Comparison of ENCODE assay signal across 20 mouse cellular contexts in the genomic region with DNA sequence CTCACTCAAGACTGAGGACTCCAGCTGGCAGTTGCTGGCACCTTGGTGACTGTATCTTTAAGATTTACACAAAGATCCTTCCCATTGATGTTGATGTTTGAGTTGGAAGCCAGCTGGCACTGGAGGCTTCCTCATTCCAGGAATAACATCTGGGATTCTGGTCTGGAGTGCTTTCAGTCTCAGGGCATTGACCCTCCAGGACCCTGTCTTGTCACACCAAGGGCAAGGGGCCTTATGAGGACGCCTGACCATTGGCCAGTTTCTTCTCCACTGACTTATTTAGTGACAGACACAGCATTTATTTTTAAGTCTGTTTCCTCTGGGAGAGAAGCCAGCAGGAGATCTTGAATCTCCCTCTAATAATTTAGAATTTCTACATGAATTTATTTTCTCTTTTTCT.
DNase-seq lines count a peak whose midpoint lies in the region; ATAC-seq and TF ChIP-seq lines count a peak whose summit lies in the region.
"Had no signal": no experiment of that assay in that cellular context is flagged by ENCODE, and none has a peak within 500 bp of the region (broad histone marks: within the 10 kb centered on the region; RNA-seq: fewer than 3 reads in every experiment).

No protein-coding gene starts in this region.

- no peaks in the 10 kb centered on the region for H3K4me1 ChIP-seq in kidney, embryonic 16.5 days (ENCODE audit: insufficient read depth, low read length)
- H3K4me1 ChIP-seq: hindbrain, embryonic 13.5 days; intestine, embryonic 15.5 days; limb, embryonic 15.5 days; midbrain, embryonic 13.5 days had no signal

- intact Hi-C loops in left cerebral cortex, adult 2 months (cut with DNase I): loop anchor here (10.0 kb wide), 1 partner anchor 745 kb away; no protein-coding TSS in a partner anchor

- H3K4me3 ChIP-seq in kidney, embryonic 16.5 days (ENCODE audit: low read length): no peak overlapping the region
- H3K4me3 ChIP-seq in left cerebral cortex, adult 2 months: no peak overlapping the region
- H3K4me3 ChIP-seq: heart, embryonic 13.5 days; hindbrain, embryonic 13.5 days; intestine, embryonic 15.5 days; limb, embryonic 15.5 days; midbrain, embryonic 13.5 days; myocyte had no signal

- H3K4me2 ChIP-seq in kidney, embryonic 16.5 days (replicated peaks; ENCODE audit: low read depth, low read length): no peak overlapping the region
- H3K4me2 ChIP-seq: heart, embryonic 13.5 days; hindbrain, embryonic 13.5 days; intestine, embryonic 15.5 days; limb, embryonic 15.5 days; midbrain, embryonic 13.5 days had no signal

- H3K36me3 ChIP-seq in kidney, embryonic 16.5 days (ENCODE audit: insufficient read depth, low read length): no peaks in the 10 kb centered on the region
- H3K36me3 ChIP-seq: heart, embryonic 13.5 days; hindbrain, embryonic 13.5 days; intestine, embryonic 15.5 days; limb, embryonic 15.5 days; midbrain, embryonic 13.5 days had no signal

- ATAC-seq in kidney, embryonic 16.5 days (ENCODE audit: low FRiP score, low TSS enrichment): no peak
- ATAC-seq: intestine, embryonic 15.5 days; midbrain, embryonic 13.5 days had no signal

- WGBS in kidney, embryonic 16.5 days: 56% methylated on average over 1 of the region's 1 CpGs

- H3K27ac ChIP-seq in kidney, embryonic 16.5 days (ENCODE audit: low read length): no peak overlapping the region
- no peak overlapping the region for H3K27ac ChIP-seq in left cerebral cortex, adult 2 months
- H3K27ac ChIP-seq: heart, embryonic 13.5 days; hindbrain, embryonic 13.5 days; intestine, embryonic 15.5 days; limb, embryonic 15.5 days; macrophage; midbrain, embryonic 13.5 days had no signal

- no peak overlapping the region for H3K9ac ChIP-seq in kidney, embryonic 16.5 days (replicated peaks; ENCODE audit: low read length)
- H3K9ac ChIP-seq: heart, embryonic 13.5 days; hindbrain, embryonic 13.5 days; intestine, embryonic 15.5 days; limb, embryonic 15.5 days; midbrain, embryonic 13.5 days had no signal

- no peak for TF ChIP-seq CTCF in left cerebral cortex, adult 2 months (IDR thresholded peaks at IDR 0.05)

- H3K27me3 ChIP-seq in kidney, embryonic 16.5 days (ENCODE audit: insufficient read depth, low read length): no peaks in the 10 kb centered on the region
- H3K27me3 ChIP-seq: heart, embryonic 13.5 days; hindbrain, embryonic 13.5 days; intestine, embryonic 15.5 days; limb, embryonic 15.5 days; midbrain, embryonic 13.5 days had no signal

- no peaks in the 10 kb centered on the region for H3K9me3 ChIP-seq in kidney, embryonic 16.5 days (ENCODE audit: low read length)
- H3K9me3 ChIP-seq: heart, embryonic 13.5 days; hindbrain, embryonic 13.5 days; intestine, embryonic 15.5 days; limb, embryonic 15.5 days; midbrain, embryonic 13.5 days had no signal

- DNase-seq in kidney, adult 11 months: peak; percentile 31
- peak; percentile 21 for DNase-seq in adipocyte (ENCODE audit: low spot score)
- DNase-seq in kidney, postnatal 10 days: peak; percentile 63
- peak; percentile 46 for DNase-seq in lung, postnatal 14 days
- no peak for DNase-seq in layer of hippocampus, postnatal 36 days
- no peak for DNase-seq in left cerebral cortex, adult 2 months (ENCODE audit: extremely low spot score in 1 of 2, low spot score in 2 of 2)
- no peak for DNase-seq in adrenal gland, postnatal 25 days
- DNase-seq: adrenal gland, postnatal 10 days; cerebellum, adult 8-10 months; layer of hippocampus, adult 9-11 months; right cerebral cortex, postnatal 14 days; thymus, adult 18-20 months had no signal

Comparison
In these comparisons a context has a peak if more than half of its experiments do, and no peak if none do; other contexts are left out.
1. DNase-seq: peak in kidney, adult 11 months (single experiment), adipocyte (single experiment), kidney, postnatal 10 days (single experiment) and lung, postnatal 14 days (single experiment); none in layer of hippocampus, postnatal 36 days (0 of 2), left cerebral cortex, adult 2 months (0 of 2) and adrenal gland, postnatal 25 days (single experiment).